ENCODE assay signal across 9 mouse cellular contexts in genomic region chrX:163761435-163761828, GRCm38 (mm10). TPM values are rescaled to one million over a fixed set of nuclear protein-coding genes. Genes with fewer than 3 reads are reported as not detected.
DNase-seq lines count a peak whose midpoint lies in the region; ATAC-seq and TF ChIP-seq lines count a peak whose summit lies in the region.
"Had no signal": no experiment of that assay in that cellular context is flagged by ENCODE, and none has a peak within 500 bp of the region (broad histone marks: within the 10 kb centered on the region; RNA-seq: fewer than 3 reads in every experiment).

No protein-coding gene starts in this region.

- H3K36me3 ChIP-seq in heart, embryonic 14.5 days (ENCODE audit: control insufficient read depth, insufficient read depth, low read length): no peaks in the 10 kb centered on the region
- no peaks in the 10 kb centered on the region for H3K36me3 ChIP-seq in hindbrain, embryonic 14.5 days (replicated peaks; ENCODE audit: control insufficient read depth, insufficient read depth)
- H3K36me3 ChIP-seq in midbrain, embryonic 12.5 days: no peaks in the 10 kb centered on the region

- no peaks in the 10 kb centered on the region for H3K9me3 ChIP-seq in heart, embryonic 14.5 days (ENCODE audit: control insufficient read depth, low read length)
- no peaks in the 10 kb centered on the region for H3K9me3 ChIP-seq in hindbrain, embryonic 14.5 days (ENCODE audit: control insufficient read depth, low read length)
- H3K9me3 ChIP-seq in midbrain, embryonic 12.5 days: no peaks in the 10 kb centered on the region

- no peak for DNase-seq in heart, adult 9 months (ENCODE audit: low spot score in 2 of 2)
- DNase-seq in hindbrain, embryonic 14.5 days (ENCODE audit: low spot score): no peak
- DNase-seq in adrenal gland, adult 18-20 months (ENCODE audit: low spot score in 2 of 2): no peak
- no peak for DNase-seq in spleen, adult 12 weeks (ENCODE audit: low spot score)
- DNase-seq in spleen, adult 18-20 months: no peak

- no peak for TF ChIP-seq CTCF in cortical plate, adult 2 months (IDR thresholded peaks at IDR 0.05; ENCODE audit: extremely low read depth, insufficient read depth, low read length)

- ATAC-seq in heart, embryonic 14.5 days (ENCODE audit: insufficient number of reproducible peaks, insufficient read depth, low FRiP score, low read depth): no peak
- ATAC-seq in hindbrain, embryonic 14.5 days (ENCODE audit: low FRiP score): peak; percentile 48
- no peak; the same call in 1 of the 2 replicates for ATAC-seq in midbrain, embryonic 12.5 days (ENCODE audit: low FRiP score, low read depth)

- 26% methylated on average over 10 of the region's 10 CpGs for WGBS in heart, embryonic 14.5 days
- WGBS in hindbrain, embryonic 14.5 days: 37% methylated on average over 10 of the region's 10 CpGs
- 32% methylated on average over 10 of the region's 10 CpGs for WGBS in midbrain, embryonic 12.5 days

- H3K27ac ChIP-seq in heart, embryonic 14.5 days (replicated peaks in 1 of 2; ENCODE audit: control insufficient read depth in 1 of 2, insufficient read depth in 1 of 2, low read depth in 2 of 2, low read length in 2 of 2): no peak overlapping the region
- no peak overlapping the region for H3K27ac ChIP-seq in cortical plate, adult 2 months (ENCODE audit: insufficient read depth, low read length)
- H3K27ac ChIP-seq in hindbrain, embryonic 14.5 days: no peak overlapping the region
- no peak overlapping the region for H3K27ac ChIP-seq in midbrain, embryonic 12.5 days (replicated peaks)

- H3K27me3 ChIP-seq in heart, embryonic 14.5 days (ENCODE audit: control insufficient read depth, insufficient read depth, low read length): peaks cover 15% of the 10 kb centered on the region; the same call in 1 of the 2 replicates
- peaks cover 27% of the 10 kb centered on the region; the same call in 1 of the 2 replicates for H3K27me3 ChIP-seq in hindbrain, embryonic 14.5 days (ENCODE audit: control insufficient read depth, insufficient read depth, low read length)
- H3K27me3 ChIP-seq in midbrain, embryonic 12.5 days: peaks cover 77% of the 10 kb centered on the region

- H3K4me2 ChIP-seq in heart, embryonic 14.5 days (ENCODE audit: low read length): peak overlapping the region; percentile 68
- peak overlapping the region; percentile 65 for H3K4me2 ChIP-seq in hindbrain, embryonic 14.5 days (replicated peaks)
- peak overlapping the region; percentile 59 for H3K4me2 ChIP-seq in midbrain, embryonic 12.5 days (replicated peaks)

- H3K4me1 ChIP-seq in heart, embryonic 14.5 days (ENCODE audit: control insufficient read depth in 2 of 2, insufficient read depth in 2 of 2, low read length in 2 of 2): no peaks in the 10 kb centered on the region
- no peaks in the 10 kb centered on the region for H3K4me1 ChIP-seq in cortical plate, adult 2 months (ENCODE audit: control insufficient read depth, insufficient read depth, low read length)
- no peaks in the 10 kb centered on the region for H3K4me1 ChIP-seq in hindbrain, embryonic 14.5 days (replicated peaks; ENCODE audit: control insufficient read depth, insufficient read depth, low read length)
- 0 out of 2 replicates have a peak, but pooled peaks cover 2% of the 10 kb centered on the region for H3K4me1 ChIP-seq in midbrain, embryonic 12.5 days

- TF ChIP-seq POLR2A in cortical plate, adult 2 months (IDR thresholded peaks at IDR 0.05; ENCODE audit: extremely low read depth, insufficient read depth, low read length): no peak

- H3K4me3 ChIP-seq in heart, embryonic 14.5 days (ENCODE audit: control insufficient read depth in 1 of 2, insufficient read depth in 1 of 2, low read depth in 1 of 2, low read length in 2 of 2): peak overlapping the region; percentile 34 to 36
- H3K4me3 ChIP-seq in cortical plate, adult 2 months (ENCODE audit: insufficient read depth, low read length): peak overlapping the region; percentile 40
- peak overlapping the region; percentile 44 for H3K4me3 ChIP-seq in hindbrain, embryonic 14.5 days (replicated peaks; ENCODE audit: low read length)
- peak overlapping the region; percentile 43 for H3K4me3 ChIP-seq in midbrain, embryonic 12.5 days

- no peak overlapping the region; the same call in 1 of the 2 replicates for H3K9ac ChIP-seq in heart, embryonic 14.5 days (ENCODE audit: low read length)
- H3K9ac ChIP-seq in hindbrain, embryonic 14.5 days: peak overlapping the region; percentile 53
- H3K9ac ChIP-seq in midbrain, embryonic 12.5 days (replicated peaks): no peak overlapping the region

RNA-seq across cellular contexts. Expression of gene Rnf138rt1, which starts 0.3 kb away (rescaled TPM):
- not detected in 2 replicates for polyA plus RNA-seq in heart, embryonic 14.5 days (2014; fragmentation: Nextera tagmentation; extraction: Ambion mirVana)
- polyA plus RNA-seq in cortical plate, adult 2 months (2012; rRNA removed): 0.70 and 0.73 TPM in 2 replicates
- polyA plus RNA-seq in hindbrain, embryonic 14.5 days (2014; fragmentation: Nextera tagmentation; extraction: Ambion mirVana): 4.9 and 5.0 TPM in 2 replicates
- polyA plus RNA-seq in midbrain, embryonic 12.5 days (2016; fragmentation: Nextera tagmentation; extraction: Ambion mirVana): 0.40 and 0.58 TPM in 2 replicates
- total RNA-seq in adrenal gland, adult 18-20 months (2021): under 1 TPM; 0.58 to 0.70 TPM
- total RNA-seq: liver, adult 2 months had no signal
- polyA plus RNA-seq: liver, adult 2 months had no signal
